Comparison of ENCODE assay signal across 8 mouse cellular contexts in the genomic region with DNA sequence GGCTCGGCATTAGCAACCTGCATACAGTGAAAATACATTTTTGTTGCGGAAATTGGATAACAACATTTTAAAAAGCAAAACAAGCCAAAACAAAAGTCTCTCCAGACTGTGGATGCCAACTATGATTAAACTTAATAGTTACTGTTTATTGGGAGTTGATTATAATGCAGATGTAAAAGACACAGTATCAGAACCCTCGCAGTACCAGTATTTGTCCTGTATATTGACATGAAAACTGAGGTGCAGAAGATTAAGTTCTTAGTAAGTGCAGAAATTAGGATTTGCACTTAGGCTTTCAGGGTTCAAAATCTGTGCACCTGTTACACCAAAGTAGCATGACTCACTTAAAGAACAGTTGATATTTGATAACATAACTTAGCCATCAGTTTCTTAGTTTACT. TPM values are rescaled to one million over a fixed set of nuclear protein-coding genes. Genes with fewer than 3 reads are reported as not detected.
DNase-seq lines count a peak whose midpoint lies in the region; ATAC-seq and TF ChIP-seq lines count a peak whose summit lies in the region.

No protein-coding gene starts in this region.

- peak overlapping the region; percentile 91 for H3K4me2 ChIP-seq in lung, embryonic 15.5 days
- H3K4me2 ChIP-seq in forebrain, embryonic 13.5 days, result peak overlapping the region; percentile 94
- peak overlapping the region; percentile 95 for H3K4me2 ChIP-seq in limb, embryonic 14.5 days (replicated peaks; ENCODE audit: low read depth, low read length, severe bottlenecking)
- H3K4me2 ChIP-seq in stomach, embryonic 14.5 days (replicated peaks; ENCODE audit: low read depth, low read length), result peak overlapping the region; percentile 68

- H3K9ac ChIP-seq in lung, embryonic 15.5 days, result peak overlapping the region; percentile 91; the same call in 1 of the 2 replicates
- peak overlapping the region; percentile 98 for H3K9ac ChIP-seq in forebrain, embryonic 13.5 days
- H3K9ac ChIP-seq in limb, embryonic 14.5 days (ENCODE audit: low read depth, low read length, severe bottlenecking), result no peak overlapping the region
- peak overlapping the region; percentile 86; the same call in 1 of the 2 replicates for H3K9ac ChIP-seq in stomach, embryonic 14.5 days (replicated peaks; ENCODE audit: low read depth, low read length)

- no peaks in the 10 kb centered on the region for H3K9me3 ChIP-seq in lung, embryonic 15.5 days
- H3K9me3 ChIP-seq in forebrain, embryonic 13.5 days (replicated peaks), result no peaks in the 10 kb centered on the region
- H3K9me3 ChIP-seq in limb, embryonic 14.5 days (ENCODE audit: control insufficient read depth, low read length), result no peaks in the 10 kb centered on the region
- H3K9me3 ChIP-seq in stomach, embryonic 14.5 days (ENCODE audit: control insufficient read depth, low read depth, low read length), result no peaks in the 10 kb centered on the region

- no peaks in the 10 kb centered on the region for H3K36me3 ChIP-seq in lung, embryonic 15.5 days
- H3K36me3 ChIP-seq in forebrain, embryonic 13.5 days (ENCODE audit: poor library complexity, severe bottlenecking), result no peaks in the 10 kb centered on the region
- H3K36me3 ChIP-seq in limb, embryonic 14.5 days (ENCODE audit: control insufficient read depth, insufficient read depth, low read length), result no peaks in the 10 kb centered on the region
- no peaks in the 10 kb centered on the region for H3K36me3 ChIP-seq in stomach, embryonic 14.5 days (ENCODE audit: control insufficient read depth, insufficient read depth, low read length)

- peaks cover 21% of the 10 kb centered on the region for H3K4me1 ChIP-seq in lung, embryonic 15.5 days
- peaks cover 37% of the 10 kb centered on the region for H3K4me1 ChIP-seq in forebrain, embryonic 13.5 days
- H3K4me1 ChIP-seq in limb, embryonic 14.5 days (ENCODE audit: control insufficient read depth, insufficient read depth, low read length), result peaks cover 29% of the 10 kb centered on the region
- H3K4me1 ChIP-seq in stomach, embryonic 14.5 days (ENCODE audit: control insufficient read depth, insufficient read depth, low read length), result peaks cover 18% of the 10 kb centered on the region

- WGBS in lung, embryonic 15.5 days, result 27% methylated on average over 3 of the region's 3 CpGs
- 30% methylated on average over 3 of the region's 3 CpGs for WGBS in forebrain, embryonic 13.5 days
- whole genome bisulfite sequencing in limb, embryonic 14.5 days, result 32% methylated on average over 3 of the region's 3 CpGs
- 37% methylated on average over 3 of the region's 3 CpGs for WGBS in stomach, embryonic 14.5 days

- no peak overlapping the region for H3K27ac ChIP-seq in lung, embryonic 15.5 days
- H3K27ac ChIP-seq in forebrain, embryonic 13.5 days, result no peak overlapping the region
- H3K27ac ChIP-seq in limb, embryonic 14.5 days (replicated peaks; ENCODE audit: low read depth, low read length), result no peak overlapping the region
- no peak overlapping the region for H3K27ac ChIP-seq in stomach, embryonic 14.5 days (ENCODE audit: low read length)

- TF ChIP-seq POLR2A in limb, embryonic 14.5 days (IDR thresholded peaks at IDR 0.05; ENCODE audit: borderline replicate concordance, extremely low read depth, insufficient read depth, insufficient read length), result no peak

- H3K4me3 ChIP-seq in lung, embryonic 15.5 days, result peak overlapping the region; percentile 86
- H3K4me3 ChIP-seq in forebrain, embryonic 13.5 days, result peak overlapping the region; percentile 95
- H3K4me3 ChIP-seq in limb, embryonic 14.5 days (replicated peaks; ENCODE audit: low read length), result peak overlapping the region; percentile 97
- H3K4me3 ChIP-seq in stomach, embryonic 14.5 days (ENCODE audit: low read depth, low read length), result peak overlapping the region; percentile 94

- no peaks in the 10 kb centered on the region for H3K27me3 ChIP-seq in lung, embryonic 15.5 days
- H3K27me3 ChIP-seq in forebrain, embryonic 13.5 days, result peaks cover 4% of the 10 kb centered on the region; the same call in 1 of the 2 replicates
- H3K27me3 ChIP-seq in limb, embryonic 14.5 days (ENCODE audit: control insufficient read depth, insufficient read depth, low read length), result no peaks in the 10 kb centered on the region
- H3K27me3 ChIP-seq in stomach, embryonic 14.5 days (ENCODE audit: control insufficient read depth, insufficient read depth, low read length), result no peaks in the 10 kb centered on the region

- DNase-seq in lung, postnatal 4 days, result no peak
- no peak for DNase-seq in limb, embryonic 14.5 days (ENCODE audit: low spot score)
- no peak for DNase-seq in thymus, postnatal 0 days (ENCODE audit: low spot score)
- DNase-seq in adipocyte (ENCODE audit: low spot score), result no peak
- no peak for DNase-seq in adrenal gland, postnatal 36 days

- ATAC-seq in lung, embryonic 15.5 days (ENCODE audit: borderline replicate concordance, extremely low read depth, low FRiP score, low TSS enrichment), result no peak
- ATAC-seq in forebrain, embryonic 13.5 days, result no peak
- no peak for ATAC-seq in limb, embryonic 14.5 days (ENCODE audit: low FRiP score, low read depth)
- ATAC-seq in stomach, embryonic 14.5 days (ENCODE audit: insufficient number of reproducible peaks, insufficient read depth, low FRiP score, low read depth), result no peak

RNA-seq across cellular contexts. Expression of gene Tgfbr1, which starts 1.3 kb away (rescaled TPM):
- 27.1 and 27.9 TPM in 2 replicates for polyA plus RNA-seq in lung, embryonic 15.5 days (2015; fragmentation: Nextera tagmentation; extraction: Ambion mirVana)
- polyA plus RNA-seq in forebrain, embryonic 13.5 days (2015; fragmentation: Nextera tagmentation; extraction: Ambion mirVana), result 45.6 and 52.5 TPM in 2 replicates
- 35.1 and 38.0 TPM in 2 replicates for polyA plus RNA-seq in limb, embryonic 14.5 days (2012; rRNA removed)
- polyA plus RNA-seq in limb, embryonic 14.5 days (2014; fragmentation: Nextera tagmentation; extraction: Ambion mirVana), result 43.0 and 46.9 TPM in 2 replicates
- 45.0 and 48.2 TPM in 2 replicates for polyA plus RNA-seq in stomach, embryonic 14.5 days (2014; fragmentation: Nextera tagmentation; extraction: Ambion mirVana)
- 25.7 and 26.6 TPM in 2 replicates for polyA plus RNA-seq in thymus, postnatal 0 days (2015; fragmentation: Nextera tagmentation; extraction: Ambion mirVana)
- 10 to 100 TPM; 34.8 to 40.7 TPM for total RNA-seq in adrenal gland, postnatal 36 days (2021)
